Mouse (Mus musculus) lung, adult 2 months (tissue): Measurements from ENCODE around the gene Lyar.

Experiments
- CTCF ChIP-seq: fragments of 200-500 bp; IDR thresholded peaks from 2 replicates; pipeline ENCODE4 v1.5.1; 2011; ENCODE audit warnings: mild to moderate bottlenecking, low read length, control low read depth; ENCODE audit not compliant: insufficient read depth
- POLR2A ChIP-seq: fragments of 200-500 bp; IDR thresholded peaks from 2 replicates; pipeline ENCODE4 v1.6.1; 2011; ENCODE audit warnings: low read depth, mild to moderate bottlenecking, control low read depth, low read length, borderline replicate concordance; ENCODE audit errors: extremely low read depth

- TF ChIP-seq CTCF = no peak
- TF ChIP-seq POLR2A = no peak
These were observed 21.7 kb downstream of the Lyar start for GRCm38 (mm10) chr5:38241966-38242365.
